Mouse (Mus musculus) megakaryocyte, embryonic 14.5 days (primary cell): ENCODE results near the gene B3gnt7.

Experiments
- FLI1 ChIP-seq: IDR thresholded peaks from 2 replicates; pipeline ENCODE4 v1.6.1; 2012; ENCODE audit warnings: low read length, inconsistent platforms, mixed read lengths
- GATA1 ChIP-seq: IDR thresholded peaks from 3 replicates; pipeline ENCODE4 v1.6.1; 2012; ENCODE audit warnings: mixed read lengths, low read length, inconsistent platforms, borderline replicate concordance

DNA sequence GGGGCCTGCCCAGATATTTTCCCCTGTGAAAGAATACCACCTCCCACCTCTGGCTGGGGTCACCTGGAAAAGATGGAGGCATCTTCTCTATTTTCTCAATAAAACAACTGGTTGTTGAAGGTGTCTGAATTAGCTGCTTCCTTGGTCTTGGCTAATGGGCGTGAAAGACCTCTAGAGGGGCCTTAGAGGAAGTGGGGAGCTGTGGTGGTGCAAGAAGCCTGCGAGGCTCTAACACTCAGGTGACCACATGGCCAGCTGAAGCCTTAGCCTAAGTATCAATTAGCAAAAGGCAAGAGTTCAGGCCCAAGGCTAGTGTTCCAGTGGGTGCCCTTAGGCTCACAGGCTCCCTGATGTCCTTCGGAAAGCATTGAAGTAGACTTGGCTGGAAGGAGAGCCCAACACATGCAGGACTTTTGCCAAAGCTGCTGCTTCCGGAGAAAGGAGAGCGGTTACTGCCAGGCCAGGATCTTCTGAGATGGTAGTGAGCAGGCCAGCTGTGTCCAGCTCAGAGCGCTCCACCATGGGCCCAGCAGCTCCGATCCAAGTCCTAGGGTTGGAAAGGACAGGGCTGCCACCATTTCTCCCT is 4.6 kb downstream of the B3gnt7 start:
- TF ChIP-seq GATA1 (no peak), FLI1 (no peak)
